ENCODE assay signal across 13 mouse cellular contexts in the genomic region with DNA sequence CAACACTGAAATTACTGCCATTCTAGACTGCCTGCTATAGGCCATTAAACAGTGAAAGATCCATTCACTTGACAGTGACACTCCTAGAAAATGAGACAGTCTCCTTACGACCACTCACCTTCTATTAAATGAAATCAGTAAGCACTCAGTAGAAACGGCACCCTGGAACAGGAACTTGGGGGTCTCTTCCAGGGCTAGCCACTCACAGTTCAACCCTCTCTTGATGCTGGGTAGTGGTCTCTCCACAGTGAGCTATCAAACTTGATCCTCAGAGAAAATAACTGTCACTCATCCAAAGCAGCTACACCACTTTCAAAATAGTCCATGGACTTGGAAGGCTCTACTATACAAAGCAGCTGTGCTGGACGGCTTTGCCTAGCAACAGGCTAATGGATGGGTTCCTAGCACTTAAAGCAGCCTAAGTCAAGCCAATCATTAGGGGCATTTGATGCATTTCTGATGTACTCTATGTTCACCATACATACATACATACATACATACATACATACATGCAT. TPM values are rescaled to one million over a fixed set of nuclear protein-coding genes. Genes with fewer than 3 reads are reported as not detected.
DNase-seq lines count a peak whose midpoint lies in the region; ATAC-seq and TF ChIP-seq lines count a peak whose summit lies in the region.
"Had no signal": no experiment of that assay in that cellular context is flagged by ENCODE, and none has a peak within 500 bp of the region (broad histone marks: within the 10 kb centered on the region; RNA-seq: fewer than 3 reads in every experiment).

No protein-coding gene starts in this region.

- 0 out of 2 replicates have a peak overlapping the region, but pooled peaks have one; percentile 3 for H3K27ac ChIP-seq in forebrain, embryonic 15.5 days (replicated peaks)
- H3K27ac ChIP-seq in forebrain, embryonic 14.5 days (ENCODE audit: low read depth, low read length): no peak overlapping the region
- peak overlapping the region; percentile 66; the same call in 1 of the 2 replicates for H3K27ac ChIP-seq in kidney, embryonic 16.5 days (ENCODE audit: low read length)
- 0 out of 2 replicates have a peak overlapping the region, but pooled peaks have one; percentile 28 for H3K27ac ChIP-seq in heart, embryonic 12.5 days (ENCODE audit: poor library complexity, severe bottlenecking)
- peak overlapping the region; percentile 77 for H3K27ac ChIP-seq in limb, embryonic 14.5 days (replicated peaks; ENCODE audit: low read depth, low read length)
- H3K27ac ChIP-seq in hindbrain, embryonic 11.5 days (ENCODE audit: low read depth, low read length): no peak overlapping the region
- H3K27ac ChIP-seq: liver, embryonic 15.5 days had no signal

- H3K9ac ChIP-seq in forebrain, embryonic 15.5 days (replicated peaks): no peak overlapping the region
- H3K9ac ChIP-seq in forebrain, embryonic 14.5 days (ENCODE audit: low read length): no peak overlapping the region
- no peak overlapping the region for H3K9ac ChIP-seq in kidney, embryonic 16.5 days (replicated peaks; ENCODE audit: low read length)
- no peak overlapping the region for H3K9ac ChIP-seq in heart, embryonic 12.5 days
- H3K9ac ChIP-seq in limb, embryonic 14.5 days (ENCODE audit: low read depth, low read length, severe bottlenecking): no peak overlapping the region; the same call in 1 of the 2 replicates
- H3K9ac ChIP-seq in hindbrain, embryonic 11.5 days (ENCODE audit: low read depth, low read length): no peak overlapping the region
- H3K9ac ChIP-seq: liver, embryonic 15.5 days had no signal

- no peak overlapping the region for H3K4me2 ChIP-seq in forebrain, embryonic 15.5 days (replicated peaks)
- no peak overlapping the region for H3K4me2 ChIP-seq in forebrain, embryonic 14.5 days (ENCODE audit: low read length)
- no peak overlapping the region for H3K4me2 ChIP-seq in kidney, embryonic 16.5 days (replicated peaks; ENCODE audit: low read depth, low read length)
- no peak overlapping the region for H3K4me2 ChIP-seq in heart, embryonic 12.5 days
- H3K4me2 ChIP-seq in limb, embryonic 14.5 days (replicated peaks; ENCODE audit: low read depth, low read length, severe bottlenecking): 0 out of 2 replicates have a peak overlapping the region, but pooled peaks have one; percentile 19
- no peak overlapping the region for H3K4me2 ChIP-seq in hindbrain, embryonic 11.5 days (replicated peaks; ENCODE audit: low read depth, low read length)
- H3K4me2 ChIP-seq: liver, embryonic 15.5 days; midbrain, embryonic 11.5 days had no signal

- ATAC-seq in forebrain, embryonic 15.5 days (replicated peaks): no peak
- no peak for ATAC-seq in forebrain, embryonic 14.5 days
- peak; percentile 32; the same call in 1 of the 2 replicates for ATAC-seq in kidney, embryonic 16.5 days (ENCODE audit: low FRiP score, low TSS enrichment)
- ATAC-seq in heart, embryonic 12.5 days (ENCODE audit: insufficient number of reproducible peaks, low FRiP score): no peak
- no peak for ATAC-seq in limb, embryonic 14.5 days (ENCODE audit: low FRiP score, low read depth)
- no peak for ATAC-seq in hindbrain, embryonic 11.5 days (ENCODE audit: low FRiP score)

- H3K36me3 ChIP-seq in forebrain, embryonic 15.5 days: peaks cover 19% of the 10 kb centered on the region
- H3K36me3 ChIP-seq in forebrain, embryonic 14.5 days (ENCODE audit: control insufficient read depth, insufficient read depth, low read length): peaks cover 22% of the 10 kb centered on the region
- peaks cover 21% of the 10 kb centered on the region for H3K36me3 ChIP-seq in kidney, embryonic 16.5 days (ENCODE audit: insufficient read depth, low read length)
- H3K36me3 ChIP-seq in heart, embryonic 12.5 days: peaks cover 26% of the 10 kb centered on the region
- H3K36me3 ChIP-seq in limb, embryonic 14.5 days (ENCODE audit: control insufficient read depth, insufficient read depth, low read length): peaks cover 26% of the 10 kb centered on the region
- H3K36me3 ChIP-seq in hindbrain, embryonic 11.5 days (ENCODE audit: control insufficient read depth, insufficient read depth, low read length): peaks cover 2% of the 10 kb centered on the region; the same call in 1 of the 2 replicates

- no peaks in the 10 kb centered on the region for H3K9me3 ChIP-seq in forebrain, embryonic 15.5 days
- H3K9me3 ChIP-seq in forebrain, embryonic 14.5 days (replicated peaks; ENCODE audit: control insufficient read depth, low read length): no peaks in the 10 kb centered on the region
- H3K9me3 ChIP-seq in kidney, embryonic 16.5 days (ENCODE audit: low read length): no peaks in the 10 kb centered on the region
- no peaks in the 10 kb centered on the region for H3K9me3 ChIP-seq in heart, embryonic 12.5 days (replicated peaks)
- H3K9me3 ChIP-seq in limb, embryonic 14.5 days (ENCODE audit: control insufficient read depth, low read length): no peaks in the 10 kb centered on the region
- no peaks in the 10 kb centered on the region for H3K9me3 ChIP-seq in hindbrain, embryonic 11.5 days (ENCODE audit: control insufficient read depth, low read length)
- H3K9me3 ChIP-seq: liver, embryonic 15.5 days had no signal

- no peaks in the 10 kb centered on the region for H3K27me3 ChIP-seq in forebrain, embryonic 15.5 days
- H3K27me3 ChIP-seq in forebrain, embryonic 14.5 days (replicated peaks; ENCODE audit: control insufficient read depth, insufficient read depth, low read length): no peaks in the 10 kb centered on the region
- no peaks in the 10 kb centered on the region for H3K27me3 ChIP-seq in kidney, embryonic 16.5 days (ENCODE audit: insufficient read depth, low read length)
- no peaks in the 10 kb centered on the region for H3K27me3 ChIP-seq in heart, embryonic 12.5 days (replicated peaks)
- H3K27me3 ChIP-seq in limb, embryonic 14.5 days (ENCODE audit: control insufficient read depth, insufficient read depth, low read length): no peaks in the 10 kb centered on the region
- H3K27me3 ChIP-seq in hindbrain, embryonic 11.5 days (ENCODE audit: control insufficient read depth, insufficient read depth, low read length): no peaks in the 10 kb centered on the region
- H3K27me3 ChIP-seq: liver, embryonic 15.5 days had no signal

- no peak for DNase-seq in forebrain, embryonic 14.5 days (ENCODE audit: low spot score)
- DNase-seq in kidney, adult 11 months: no peak
- no peak for DNase-seq in limb, embryonic 14.5 days (ENCODE audit: low spot score)
- DNase-seq in hindbrain, embryonic 11.5 days (ENCODE audit: low spot score): no peak
- DNase-seq in yolk sac, embryonic 10.5 days (ENCODE audit: low spot score): no peak
- DNase-seq: cerebellum, postnatal 14 days; kidney, adult 2 months; retina, postnatal 1 day had no signal

- H3K4me3 ChIP-seq in forebrain, embryonic 15.5 days: no peak overlapping the region
- no peak overlapping the region for H3K4me3 ChIP-seq in forebrain, embryonic 14.5 days (ENCODE audit: low read depth, low read length)
- no peak overlapping the region for H3K4me3 ChIP-seq in kidney, embryonic 16.5 days (ENCODE audit: low read length)
- no peak overlapping the region for H3K4me3 ChIP-seq in heart, embryonic 12.5 days
- no peak overlapping the region for H3K4me3 ChIP-seq in limb, embryonic 14.5 days (replicated peaks; ENCODE audit: low read length)
- no peak overlapping the region for H3K4me3 ChIP-seq in hindbrain, embryonic 11.5 days (ENCODE audit: low read depth, low read length)
- H3K4me3 ChIP-seq: liver, embryonic 15.5 days had no signal

- H3K4me1 ChIP-seq in forebrain, embryonic 15.5 days: no peaks in the 10 kb centered on the region
- no peaks in the 10 kb centered on the region for H3K4me1 ChIP-seq in forebrain, embryonic 14.5 days (ENCODE audit: control insufficient read depth, insufficient read depth, low read length)
- peaks cover 17% of the 10 kb centered on the region for H3K4me1 ChIP-seq in kidney, embryonic 16.5 days (ENCODE audit: insufficient read depth, low read length)
- peaks cover 4% of the 10 kb centered on the region; the same call in 1 of the 2 replicates for H3K4me1 ChIP-seq in heart, embryonic 12.5 days (replicated peaks)
- peaks cover 23% of the 10 kb centered on the region for H3K4me1 ChIP-seq in limb, embryonic 14.5 days (ENCODE audit: control insufficient read depth, insufficient read depth, low read length)
- H3K4me1 ChIP-seq in hindbrain, embryonic 11.5 days (replicated peaks; ENCODE audit: control insufficient read depth, insufficient read depth, low read length): no peaks in the 10 kb centered on the region
- H3K4me1 ChIP-seq: liver, embryonic 15.5 days had no signal

- 83% methylated on average over 3 of the region's 3 CpGs for WGBS in forebrain, embryonic 15.5 days
- WGBS in forebrain, embryonic 14.5 days: 82% methylated on average over 3 of the region's 3 CpGs
- 37% methylated on average over 3 of the region's 3 CpGs for WGBS in kidney, embryonic 16.5 days
- 82% methylated on average over 3 of the region's 3 CpGs for WGBS in heart, embryonic 12.5 days
- WGBS in limb, embryonic 14.5 days: 56% methylated on average over 3 of the region's 3 CpGs
- WGBS in hindbrain, embryonic 11.5 days: 85% methylated on average over 3 of the region's 3 CpGs

- TF ChIP-seq POLR2A in limb, embryonic 14.5 days (IDR thresholded peaks at IDR 0.05; ENCODE audit: borderline replicate concordance, extremely low read depth, insufficient read depth, insufficient read length): no peak

RNA-seq across cellular contexts. Expression of a gene that starts 30.4 kb away (rescaled TPM):
- 55.2 and 58.4 TPM in 2 replicates for polyA plus RNA-seq in forebrain, embryonic 15.5 days (2015; fragmentation: Nextera tagmentation; extraction: Ambion mirVana)
- polyA plus RNA-seq in forebrain, embryonic 14.5 days (2014; fragmentation: Nextera tagmentation; extraction: Ambion mirVana): 46.8 and 53.1 TPM in 2 replicates
- polyA plus RNA-seq in kidney, embryonic 16.5 days (2015; fragmentation: Nextera tagmentation; extraction: Ambion mirVana): 39.5 and 40.1 TPM in 2 replicates
- polyA plus RNA-seq in heart, embryonic 12.5 days (2016; fragmentation: Nextera tagmentation; extraction: Ambion mirVana): 35.7 and 36.1 TPM in 2 replicates
- 22.7 and 26.2 TPM in 2 replicates for polyA plus RNA-seq in limb, embryonic 14.5 days (2012; rRNA removed)
- polyA plus RNA-seq in limb, embryonic 14.5 days (2014; fragmentation: Nextera tagmentation; extraction: Ambion mirVana): 28.0 and 34.1 TPM in 2 replicates
- polyA plus RNA-seq in hindbrain, embryonic 11.5 days (2014; fragmentation: Nextera tagmentation; extraction: Ambion mirVana): 48.9 and 49.9 TPM in 2 replicates

Comparison
In these comparisons a context has a peak if more than half of its experiments do, and no peak if none do; other contexts are left out.
1. H3K27ac ChIP-seq: peak in forebrain, embryonic 15.5 days (single experiment), kidney, embryonic 16.5 days (single experiment), heart, embryonic 12.5 days (single experiment) and limb, embryonic 14.5 days (single experiment); none in forebrain, embryonic 14.5 days (single experiment) and hindbrain, embryonic 11.5 days (single experiment).